Mouse (Mus musculus) liver, embryonic 18 days (tissue): ENCODE results near the gene Cyp2c23. TPM values are rescaled to one million over a fixed set of nuclear protein-coding genes. Genes with fewer than 3 reads are reported as not detected.

Experiments
- polyA plus RNA-seq: library from polyadenylated mRNA; depleted of rRNA; stranded (reverse); fragments of >200 nt; gene quantifications from 2 replicates; pipeline ENCODE4 v1.2.3, GENCODE M21; 2012; rRNA removed

Gene Cyp2c23
- 43.3 and 68.3 TPM in 2 replicates for polyA plus RNA-seq

GRCm38 (mm10) chr19:44028972-44029371 is at the start of gene Cyp2c23:
TSS of gene Cyp2c23 (minus strand) at chr19:44029208.

GRCm38 (mm10) chr19:44069121-44069913 is 40.3 kb upstream of the Cyp2c23 start, which contains the start of gene Erlin1:
TSS of gene Erlin1 (minus strand) at chr19:44069785.

GRCm38 (mm10) chr19:43986069-43986794 is 42.8 kb downstream of the Cyp2c23 start, which contains the start of gene Cpn1:
TSS of gene Cpn1 (minus strand) at chr19:43986556.

Other genes with a start within 250 kb of the Cyp2c23 start
- 53.0 and 60.0 TPM in 2 replicates for gene Abcc2, start 247.0 kb downstream of the Cyp2c23 start, polyA plus RNA-seq
- gene Dnmbp, start 89.0 kb downstream of the Cyp2c23 start, polyA plus RNA-seq = 3.9 and 4.3 TPM in 2 replicates
- 188 and 210 TPM in 2 replicates for gene Cpn1, start 42.7 kb downstream of the Cyp2c23 start, polyA plus RNA-seq
- 14.3 and 14.7 TPM in 2 replicates for gene Erlin1, start 40.6 kb upstream of the Cyp2c23 start, polyA plus RNA-seq
- 29.8 and 29.9 TPM in 2 replicates for gene Chuk, start 78.3 kb upstream of the Cyp2c23 start, polyA plus RNA-seq
- gene Cwf19l1, start 106.7 kb upstream of the Cyp2c23 start, polyA plus RNA-seq = 9.8 and 9.9 TPM in 2 replicates
- gene Bloc1s2, start 117.2 kb upstream of the Cyp2c23 start, polyA plus RNA-seq = 24.3 and 26.6 TPM in 2 replicates
- gene Pkd2l1, start 163.2 kb upstream of the Cyp2c23 start, polyA plus RNA-seq = 0.01 TPM in 2 replicates
- 0.07 TPM in 1 of 2 replicates, not detected in the other for gene Scd3, start 174.1 kb upstream of the Cyp2c23 start, polyA plus RNA-seq